ENCODE assay signal across 19 mouse cellular contexts in genomic region chr16:36718637-36719036, GRCm38 (mm10). TPM values are rescaled to one million over a fixed set of nuclear protein-coding genes. Genes with fewer than 3 reads are reported as not detected.
DNase-seq lines count a peak whose midpoint lies in the region.
"Had no signal": no experiment of that assay in that cellular context is flagged by ENCODE, and none has a peak within 500 bp of the region (broad histone marks: within the 10 kb centered on the region; RNA-seq: fewer than 3 reads in every experiment).

No protein-coding gene starts in this region.

- H3K36me3 ChIP-seq in splenic B cell, adult 2 months (ENCODE audit: control insufficient read depth, insufficient read depth, low read length, poor library complexity, severe bottlenecking): no peaks in the 10 kb centered on the region
- H3K36me3 ChIP-seq: G1E had no signal

- H3K27me3 ChIP-seq in splenic B cell, adult 2 months (ENCODE audit: control insufficient read depth, insufficient read depth, low read length, poor library complexity, severe bottlenecking): no peaks in the 10 kb centered on the region
- H3K27me3 ChIP-seq: CH12.LX had no signal

- peak; percentile 65 for DNase-seq in heart, adult 11 months
- DNase-seq in heart, adult 9 months (ENCODE audit: low spot score in 2 of 2): no peak
- peak; percentile 53 to 55 for DNase-seq in B cell, adult 2 months
- DNase-seq in splenic B cell, adult 2 months (ENCODE audit: low read depth, low spot score): peak; percentile 54
- DNase-seq in gastrocnemius, postnatal 25 days: no peak
- DNase-seq in liver: no peak
- DNase-seq: adrenal gland, adult 8-10 months; adrenal gland, postnatal 14 days; adrenal gland, postnatal 25 days; adrenal gland, postnatal 36 days; cerebellum, adult 11 months; cerebellum, adult 11-12 months; cerebellum, adult 18-20 months; cerebellum, adult 2 months had no signal

RNA-seq across cellular contexts. Expression of gene Ildr1, which starts 24.9 kb away (rescaled TPM):
- under 1 TPM in 1 of 2 experiments, not detected in 1; 0.08 TPM for total RNA-seq in gastrocnemius, postnatal 25 days (2021)
- total RNA-seq: adrenal gland, adult 18-20 months; adrenal gland, adult 2 months; adrenal gland, adult 8-10 months; adrenal gland, postnatal 14 days; adrenal gland, postnatal 25 days; adrenal gland, postnatal 36 days; MEL had no signal

RNA-seq across cellular contexts. Expression of gene Cd86, which starts 52.8 kb away (rescaled TPM):
- under 1 TPM; 0.51 to 0.91 TPM for total RNA-seq in gastrocnemius, postnatal 25 days (2021)
- total RNA-seq: G1E, MEL had no signal

Comparison
In these comparisons a context has a peak if more than half of its experiments do, and no peak if none do; other contexts are left out.
1. DNase-seq: peak in heart, adult 11 months (single experiment), B cell, adult 2 months (2 of 2) and splenic B cell, adult 2 months (single experiment); none in heart, adult 9 months (0 of 2), gastrocnemius, postnatal 25 days (single experiment) and liver (single experiment).